Mouse (Mus musculus): Measurements from ENCODE around the gene Aqp2.

The Aqp2 gene

GRCm38 (mm10) chr15:99631618-99632017, 52.8 kb downstream of the Aqp2 start:
- DNase-seq, result no peak
